Mouse (Mus musculus): ENCODE data around the gene Hacd1. TPM values are rescaled to one million over a fixed set of nuclear protein-coding genes. Genes with fewer than 3 reads are reported as not detected.

The Hacd1 gene
- polyA plus RNA-seq, 1 experiment from 2014 or later = 236 TPM

- H3K9me3 ChIP-seq (replicated peaks) = no peaks in the 10 kb centered on the region
- H3K36me3 ChIP-seq = no peaks in the 10 kb centered on the region
- 81% methylated on average over 1 of the region's 1 CpGs for WGBS
- H3K4me3 ChIP-seq = no peak overlapping the region
- H3K27me3 ChIP-seq (replicated peaks) = no peaks in the 10 kb centered on the region
- H3K4me1 ChIP-seq (replicated peaks) = no peaks in the 10 kb centered on the region
- no peak overlapping the region for H3K9ac ChIP-seq
- H3K4me2 ChIP-seq = no peak overlapping the region
- no peak for ATAC-seq (ENCODE audit: insufficient number of reproducible peaks, low FRiP score)
- H3K27ac ChIP-seq (ENCODE audit: poor library complexity, severe bottlenecking) = no peak overlapping the region
These were observed 50.8 kb downstream of the Hacd1 start for GRCm38 (mm10) chr2:14005121-14005520.

GRCm38 (mm10) chr2:13960136-13960535, 95.8 kb downstream of the Hacd1 start:
- Histone ChIP-seq H3K27me3 (replicated peaks) (no peaks in the 10 kb centered on the region), H3K4me2 (no peak overlapping the region), H3K9ac (no peak overlapping the region), H3K4me3 (no peak overlapping the region), H3K36me3 (no peaks in the 10 kb centered on the region), H3K27ac (ENCODE audit: poor library complexity, severe bottlenecking) (no peak overlapping the region), H3K4me1 (replicated peaks) (no peaks in the 10 kb centered on the region), H3K9me3 (replicated peaks) (no peaks in the 10 kb centered on the region)
- 68% methylated on average over 1 of the region's 1 CpGs for WGBS
- no peak for ATAC-seq (ENCODE audit: insufficient number of reproducible peaks, low FRiP score)

- Histone ChIP-seq H3K4me2 (no peak overlapping the region), H3K36me3 (no peaks in the 10 kb centered on the region), H3K4me3 (no peak overlapping the region), H3K4me1 (replicated peaks) (no peaks in the 10 kb centered on the region), H3K27ac (ENCODE audit: poor library complexity, severe bottlenecking) (no peak overlapping the region), H3K27me3 (replicated peaks) (no peaks in the 10 kb centered on the region), H3K9ac (no peak overlapping the region), H3K9me3 (replicated peaks) (no peaks in the 10 kb centered on the region; the same call in 1 of the 2 replicates)
- no peak for ATAC-seq (ENCODE audit: insufficient number of reproducible peaks, low FRiP score)
- WGBS = 56% methylated on average over 2 of the region's 2 CpGs
These were observed 99.5 kb downstream of the Hacd1 start for GRCm38 (mm10) chr2:13956463-13956862.

GRCm38 (mm10) chr2:13938118-13938517, 117.8 kb downstream of the Hacd1 start:
- H3K4me3 ChIP-seq = no peak overlapping the region
- H3K4me2 ChIP-seq = no peak overlapping the region
- no peaks in the 10 kb centered on the region for H3K4me1 ChIP-seq (replicated peaks)
- no peaks in the 10 kb centered on the region for H3K9me3 ChIP-seq (replicated peaks)
- H3K9ac ChIP-seq = no peak overlapping the region
- H3K36me3 ChIP-seq = no peaks in the 10 kb centered on the region
- H3K27me3 ChIP-seq (replicated peaks) = no peaks in the 10 kb centered on the region
- no peak overlapping the region for H3K27ac ChIP-seq (ENCODE audit: poor library complexity, severe bottlenecking)
- ATAC-seq (ENCODE audit: insufficient number of reproducible peaks, low FRiP score) = no peak
- 54% methylated on average over 2 of the region's 2 CpGs for WGBS

GRCm38 (mm10) chr2:13935343-13935742, 120.6 kb downstream of the Hacd1 start:
- no peaks in the 10 kb centered on the region for H3K4me1 ChIP-seq (replicated peaks)
- H3K4me2 ChIP-seq = no peak overlapping the region
- whole genome bisulfite sequencing = 65% methylated on average over 3 of the region's 3 CpGs
- no peaks in the 10 kb centered on the region for H3K27me3 ChIP-seq (replicated peaks)
- H3K9ac ChIP-seq = no peak overlapping the region
- H3K36me3 ChIP-seq = no peaks in the 10 kb centered on the region
- H3K27ac ChIP-seq (ENCODE audit: poor library complexity, severe bottlenecking) = no peak overlapping the region
- ATAC-seq (ENCODE audit: insufficient number of reproducible peaks, low FRiP score) = no peak
- no peaks in the 10 kb centered on the region for H3K9me3 ChIP-seq (replicated peaks)
- H3K4me3 ChIP-seq = no peak overlapping the region

GRCm38 (mm10) chr2:13932253-13932652, 123.7 kb downstream of the Hacd1 start:
- Histone ChIP-seq H3K9ac (no peak overlapping the region), H3K4me3 (no peak overlapping the region), H3K4me1 (replicated peaks) (no peaks in the 10 kb centered on the region), H3K27me3 (replicated peaks) (no peaks in the 10 kb centered on the region), H3K4me2 (no peak overlapping the region), H3K36me3 (no peaks in the 10 kb centered on the region), H3K9me3 (replicated peaks) (no peaks in the 10 kb centered on the region), H3K27ac (ENCODE audit: poor library complexity, severe bottlenecking) (no peak overlapping the region)
- no peak for ATAC-seq (ENCODE audit: insufficient number of reproducible peaks, low FRiP score)

- H3K4me3 ChIP-seq = no peak overlapping the region
- H3K4me2 ChIP-seq = no peak overlapping the region
- no peak overlapping the region for H3K27ac ChIP-seq (ENCODE audit: poor library complexity, severe bottlenecking)
- H3K9me3 ChIP-seq (replicated peaks) = no peaks in the 10 kb centered on the region
- H3K27me3 ChIP-seq (replicated peaks) = no peaks in the 10 kb centered on the region
- no peak for ATAC-seq (ENCODE audit: insufficient number of reproducible peaks, low FRiP score)
- no peaks in the 10 kb centered on the region for H3K36me3 ChIP-seq
- H3K9ac ChIP-seq = no peak overlapping the region
- no peaks in the 10 kb centered on the region for H3K4me1 ChIP-seq (replicated peaks)
- WGBS = 71% methylated on average over 1 of the region's 1 CpGs
These were observed 125.2 kb downstream of the Hacd1 start for GRCm38 (mm10) chr2:13930724-13931123.

GRCm38 (mm10) chr2:13888568-13888967, 167.4 kb downstream of the Hacd1 start:
- Histone ChIP-seq H3K4me2 (no peak overlapping the region), H3K4me1 (replicated peaks) (no peaks in the 10 kb centered on the region), H3K4me3 (no peak overlapping the region), H3K9me3 (replicated peaks) (no peaks in the 10 kb centered on the region), H3K9ac (no peak overlapping the region), H3K36me3 (no peaks in the 10 kb centered on the region), H3K27me3 (replicated peaks) (no peaks in the 10 kb centered on the region), H3K27ac (ENCODE audit: poor library complexity, severe bottlenecking) (no peak overlapping the region)
- ATAC-seq (ENCODE audit: insufficient number of reproducible peaks, low FRiP score) = no peak

GRCm38 (mm10) chr2:13857461-13857860, 198.5 kb downstream of the Hacd1 start:
- no peak for ATAC-seq (ENCODE audit: insufficient number of reproducible peaks, low FRiP score)
- H3K4me1 ChIP-seq (replicated peaks) = no peaks in the 10 kb centered on the region
- no peak overlapping the region for H3K9ac ChIP-seq
- 61% methylated on average over 2 of the region's 2 CpGs for WGBS
- no peak overlapping the region for H3K4me3 ChIP-seq
- H3K9me3 ChIP-seq (replicated peaks) = no peaks in the 10 kb centered on the region
- no peaks in the 10 kb centered on the region for H3K27me3 ChIP-seq (replicated peaks)
- no peak overlapping the region for H3K27ac ChIP-seq (ENCODE audit: poor library complexity, severe bottlenecking)
- H3K36me3 ChIP-seq = no peaks in the 10 kb centered on the region
- no peak overlapping the region for H3K4me2 ChIP-seq

GRCm38 (mm10) chr2:13855510-13855909, 200.4 kb downstream of the Hacd1 start:
- no peak overlapping the region for H3K4me3 ChIP-seq
- WGBS = 60% methylated on average over 3 of the region's 3 CpGs
- H3K27me3 ChIP-seq (replicated peaks) = no peaks in the 10 kb centered on the region
- ATAC-seq (ENCODE audit: insufficient number of reproducible peaks, low FRiP score) = no peak
- H3K4me2 ChIP-seq = no peak overlapping the region
- no peaks in the 10 kb centered on the region for H3K4me1 ChIP-seq (replicated peaks)
- H3K27ac ChIP-seq (ENCODE audit: poor library complexity, severe bottlenecking) = no peak overlapping the region
- no peaks in the 10 kb centered on the region for H3K36me3 ChIP-seq
- no peaks in the 10 kb centered on the region for H3K9me3 ChIP-seq (replicated peaks)
- no peak overlapping the region for H3K9ac ChIP-seq

GRCm38 (mm10) chr2:13836310-13836709, 219.6 kb downstream of the Hacd1 start:
- ATAC-seq (ENCODE audit: insufficient number of reproducible peaks, low FRiP score) = no peak
- H3K9me3 ChIP-seq (replicated peaks) = no peaks in the 10 kb centered on the region
- H3K27ac ChIP-seq (ENCODE audit: poor library complexity, severe bottlenecking) = no peak overlapping the region
- WGBS = 73% methylated on average over 3 of the region's 3 CpGs
- no peaks in the 10 kb centered on the region for H3K36me3 ChIP-seq
- H3K4me3 ChIP-seq = no peak overlapping the region
- H3K9ac ChIP-seq = no peak overlapping the region
- H3K27me3 ChIP-seq (replicated peaks) = no peaks in the 10 kb centered on the region
- no peaks in the 10 kb centered on the region for H3K4me1 ChIP-seq (replicated peaks)
- H3K4me2 ChIP-seq = no peak overlapping the region

GRCm38 (mm10) chr2:13834989-13835388, 220.9 kb downstream of the Hacd1 start:
- no peaks in the 10 kb centered on the region for H3K36me3 ChIP-seq
- ATAC-seq (ENCODE audit: insufficient number of reproducible peaks, low FRiP score) = no peak

More at GRCm38 (mm10) chr2:13834989-13835388, 220.9 kb downstream of the Hacd1 start:
- Histone ChIP-seq H3K27me3 (replicated peaks) (no peaks in the 10 kb centered on the region), H3K9me3 (replicated peaks) (no peaks in the 10 kb centered on the region), H3K9ac (no peak overlapping the region), H3K27ac (ENCODE audit: poor library complexity, severe bottlenecking) (no peak overlapping the region), H3K4me2 (no peak overlapping the region), H3K4me1 (replicated peaks) (no peaks in the 10 kb centered on the region), H3K4me3 (no peak overlapping the region)
- 65% methylated on average over 1 of the region's 1 CpGs for whole genome bisulfite sequencing
